Mouse (Mus musculus): ENCODE results near the gene Aox3.

Gene Aox3

DNA sequence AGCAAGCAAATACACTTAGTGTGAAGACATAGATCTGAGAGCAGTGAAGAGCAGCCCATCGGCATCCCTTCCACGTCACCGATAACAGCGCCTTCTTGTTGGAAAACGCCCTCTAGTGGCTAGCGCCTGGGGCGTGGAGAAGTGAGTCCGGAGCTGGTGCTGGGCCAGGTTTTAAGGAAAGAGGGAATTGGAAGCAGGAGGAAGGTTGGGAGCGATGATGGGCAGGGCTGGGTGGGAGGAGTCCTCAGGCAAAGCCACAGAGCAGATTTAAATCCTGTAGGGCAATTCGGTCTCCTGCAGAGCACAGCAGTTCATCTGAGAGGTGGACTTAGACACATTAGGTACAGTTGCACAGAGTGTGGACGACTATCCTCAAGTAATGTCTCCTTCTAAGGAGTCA is at the start of gene Aox3:
TSS of gene Aox3 (plus strand) at position 251 of the 400 bp plus-strand sequence.
- no peaks in the 10 kb centered on the region for H3K27me3 ChIP-seq (ENCODE audit: control insufficient read depth, insufficient read depth, low read length, poor library complexity, severe bottlenecking)
- DNase-seq (ENCODE audit: low read depth, low spot score), result peak; percentile 8
- no peaks in the 10 kb centered on the region for H3K36me3 ChIP-seq (ENCODE audit: control insufficient read depth, insufficient read depth, low read length, poor library complexity, severe bottlenecking)

DNA sequence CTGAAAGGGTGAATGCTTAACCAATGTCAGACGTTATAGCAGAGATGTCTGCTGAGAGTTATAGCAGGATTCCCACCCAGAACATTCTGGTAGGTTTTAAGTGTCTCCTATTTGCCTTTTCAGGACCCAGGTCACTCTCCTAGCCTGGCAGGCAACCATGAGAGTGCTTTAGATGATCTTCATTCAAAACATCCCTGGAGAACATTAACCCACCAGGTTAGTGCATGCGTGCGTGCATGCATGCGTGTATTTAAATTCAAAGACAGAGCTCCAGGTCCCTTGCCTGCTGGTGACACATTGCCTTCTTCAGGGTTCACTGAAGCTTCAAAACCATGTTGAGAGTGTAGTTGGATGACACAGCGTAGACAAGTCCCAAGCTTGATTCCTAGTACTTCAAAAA is 47.8 kb upstream of the Aox3 start:
- no peaks in the 10 kb centered on the region for H3K36me3 ChIP-seq (ENCODE audit: control insufficient read depth, insufficient read depth, low read length, poor library complexity, severe bottlenecking)
- DNase-seq (ENCODE audit: low read depth, low spot score), result no peak
- H3K27me3 ChIP-seq (ENCODE audit: control insufficient read depth, insufficient read depth, low read length, poor library complexity, severe bottlenecking), result no peaks in the 10 kb centered on the region

- no peaks in the 10 kb centered on the region for H3K27me3 ChIP-seq (ENCODE audit: control insufficient read depth, insufficient read depth, low read length, poor library complexity, severe bottlenecking)
- no peaks in the 10 kb centered on the region for H3K36me3 ChIP-seq (ENCODE audit: control insufficient read depth, insufficient read depth, low read length, poor library complexity, severe bottlenecking)
- DNase-seq (ENCODE audit: low read depth, low spot score), result no peak
Measured at GRCm38 (mm10) chr1:58065606-58066005, 47.3 kb upstream of the Aox3 start.

DNA sequence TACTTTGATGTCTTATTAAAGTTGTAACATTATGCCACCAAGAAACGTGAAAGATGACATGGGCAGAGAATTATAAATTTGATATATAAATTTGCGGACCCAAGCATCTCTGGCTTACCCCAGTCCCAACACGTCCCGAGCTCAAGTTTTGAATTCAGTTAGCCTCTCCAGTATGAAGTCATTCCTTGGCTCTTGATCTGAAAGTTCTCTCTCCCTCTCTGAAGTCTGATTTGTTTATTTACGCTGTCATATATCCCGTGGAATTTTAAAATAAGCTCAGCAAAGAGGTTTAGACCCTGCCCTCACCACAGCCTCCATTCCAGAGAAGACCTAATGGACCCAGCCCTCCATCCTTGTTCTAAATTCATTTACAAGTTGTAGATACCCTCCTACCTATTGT is 43.7 kb upstream of the Aox3 start:
- no peaks in the 10 kb centered on the region for H3K27me3 ChIP-seq (ENCODE audit: control insufficient read depth, insufficient read depth, low read length, poor library complexity, severe bottlenecking)

DNA sequence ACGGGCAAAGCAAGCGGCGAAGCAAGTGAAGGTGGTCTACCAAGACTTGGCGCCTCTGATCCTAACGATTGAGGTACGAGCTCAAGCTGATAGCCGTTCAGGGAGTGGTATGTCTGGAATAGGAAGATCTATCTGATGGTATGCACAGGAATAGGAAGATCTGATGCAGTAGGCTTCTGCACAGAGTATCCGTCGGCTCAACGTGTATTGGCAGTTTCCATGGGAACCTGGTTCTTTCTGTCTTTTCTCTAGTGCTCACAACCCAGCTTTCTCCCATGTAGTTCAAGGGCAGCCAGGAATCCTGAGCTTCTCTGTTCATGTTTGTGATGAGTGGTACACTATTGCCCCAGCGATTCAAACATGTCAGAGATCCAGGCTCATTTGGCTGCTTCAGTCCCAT is 42.8 kb upstream of the Aox3 start:
- Histone ChIP-seq H3K27me3 (ENCODE audit: control insufficient read depth, insufficient read depth, low read length, poor library complexity, severe bottlenecking) (no peaks in the 10 kb centered on the region), H3K36me3 (ENCODE audit: control insufficient read depth, insufficient read depth, low read length, poor library complexity, severe bottlenecking) (no peaks in the 10 kb centered on the region)
- no peak for DNase-seq (ENCODE audit: low read depth, low spot score)

More for the DNA sequence above, 43.7 kb upstream of the Aox3 start:
- no peak for DNase-seq (ENCODE audit: low read depth, low spot score)
- H3K36me3 ChIP-seq (ENCODE audit: control insufficient read depth, insufficient read depth, low read length, poor library complexity, severe bottlenecking), result no peaks in the 10 kb centered on the region

DNA sequence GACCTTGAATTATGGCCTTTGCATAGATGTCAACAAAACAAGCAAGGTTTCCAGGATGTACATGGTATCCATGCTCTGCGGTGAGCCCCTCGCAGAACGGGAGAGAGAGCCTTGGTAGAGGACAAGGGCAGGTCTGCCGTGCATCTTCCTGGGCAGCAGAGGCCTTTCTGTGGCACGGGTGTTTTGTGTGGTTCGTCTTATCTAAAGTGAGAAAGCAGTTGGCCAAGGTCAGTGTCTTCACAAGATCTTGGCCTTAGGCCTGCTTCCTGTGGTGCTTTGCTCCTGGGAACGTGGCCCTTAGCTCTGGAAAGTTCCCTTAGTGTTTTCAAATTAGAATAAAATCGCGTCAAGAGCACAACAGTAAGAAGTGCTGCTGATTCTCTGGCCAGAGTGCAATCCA is 41.9 kb upstream of the Aox3 start:
- no peak for DNase-seq (ENCODE audit: low read depth, low spot score)
- no peaks in the 10 kb centered on the region for H3K36me3 ChIP-seq (ENCODE audit: control insufficient read depth, insufficient read depth, low read length, poor library complexity, severe bottlenecking)
- H3K27me3 ChIP-seq (ENCODE audit: control insufficient read depth, insufficient read depth, low read length, poor library complexity, severe bottlenecking), result no peaks in the 10 kb centered on the region

GRCm38 (mm10) chr1:58071509-58071908 is 41.4 kb upstream of the Aox3 start:
- no peak for DNase-seq (ENCODE audit: low read depth, low spot score)
- Histone ChIP-seq H3K36me3 (ENCODE audit: control insufficient read depth, insufficient read depth, low read length, poor library complexity, severe bottlenecking) (no peaks in the 10 kb centered on the region), H3K27me3 (ENCODE audit: control insufficient read depth, insufficient read depth, low read length, poor library complexity, severe bottlenecking) (no peaks in the 10 kb centered on the region)

- Histone ChIP-seq H3K27me3 (ENCODE audit: control insufficient read depth, insufficient read depth, low read length, poor library complexity, severe bottlenecking) (no peaks in the 10 kb centered on the region), H3K36me3 (ENCODE audit: control insufficient read depth, insufficient read depth, low read length, poor library complexity, severe bottlenecking) (no peaks in the 10 kb centered on the region)
- DNase-seq (ENCODE audit: low read depth, low spot score), result no peak
Measured at GRCm38 (mm10) chr1:58072416-58072815, 40.5 kb upstream of the Aox3 start.

GRCm38 (mm10) chr1:58072991-58073730 is 39.8 kb upstream of the Aox3 start:
- H3K27me3 ChIP-seq (ENCODE audit: control insufficient read depth, insufficient read depth, low read length, poor library complexity, severe bottlenecking), result no peaks in the 10 kb centered on the region
- DNase-seq (ENCODE audit: low read depth, low spot score), result no peak
- no peaks in the 10 kb centered on the region for H3K36me3 ChIP-seq (ENCODE audit: control insufficient read depth, insufficient read depth, low read length, poor library complexity, severe bottlenecking)

GRCm38 (mm10) chr1:58074266-58074665 is 38.7 kb upstream of the Aox3 start:
- no peaks in the 10 kb centered on the region for H3K36me3 ChIP-seq (ENCODE audit: control insufficient read depth, insufficient read depth, low read length, poor library complexity, severe bottlenecking)

DNA sequence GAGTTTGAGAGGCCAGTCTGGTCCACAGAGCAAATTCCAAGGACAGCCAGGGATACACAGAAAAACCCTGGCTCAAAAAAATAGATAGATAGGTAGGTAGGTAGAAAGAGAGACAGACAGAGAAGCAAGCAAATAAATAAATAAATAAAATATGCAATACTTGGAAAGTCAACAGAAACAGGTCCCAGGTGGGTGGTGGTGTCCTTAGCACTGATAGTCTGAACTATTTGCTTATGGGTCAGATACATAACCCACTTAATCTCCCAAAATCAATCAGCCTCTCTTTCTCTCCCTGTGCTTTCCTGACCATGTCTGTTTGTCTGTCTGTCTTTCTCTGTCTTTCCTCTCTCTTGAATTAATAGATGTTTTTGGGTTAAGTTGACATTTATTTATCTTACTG is 35.0 kb upstream of the Aox3 start:
- Histone ChIP-seq H3K36me3 (ENCODE audit: control insufficient read depth, insufficient read depth, low read length, poor library complexity, severe bottlenecking) (no peaks in the 10 kb centered on the region), H3K27me3 (ENCODE audit: control insufficient read depth, insufficient read depth, low read length, poor library complexity, severe bottlenecking) (no peaks in the 10 kb centered on the region)
- DNase-seq (ENCODE audit: low read depth, low spot score), result no peak

More at GRCm38 (mm10) chr1:58074266-58074665, 38.7 kb upstream of the Aox3 start:
- DNase-seq (ENCODE audit: low read depth, low spot score), result no peak
- no peaks in the 10 kb centered on the region for H3K27me3 ChIP-seq (ENCODE audit: control insufficient read depth, insufficient read depth, low read length, poor library complexity, severe bottlenecking)

DNA sequence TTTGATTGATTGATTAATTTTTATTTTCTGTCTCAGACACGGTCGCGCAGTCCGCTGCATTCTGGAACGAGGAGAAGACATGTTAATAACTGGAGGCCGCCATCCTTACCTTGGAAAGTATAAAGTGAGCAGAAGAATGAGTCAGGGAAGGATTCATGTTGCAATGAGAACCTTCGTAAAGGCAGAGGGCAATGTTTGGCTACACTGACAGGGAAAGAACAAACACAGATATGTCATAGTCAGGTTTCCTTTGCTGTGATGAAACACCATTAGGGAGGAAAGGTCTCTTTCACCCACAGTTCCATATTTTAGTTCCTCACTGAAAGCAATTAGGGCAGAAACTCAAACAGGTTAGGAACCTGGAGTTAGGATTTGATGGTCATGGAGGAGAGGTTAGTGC is 34.5 kb upstream of the Aox3 start:
- no peak for DNase-seq (ENCODE audit: low read depth, low spot score)
- Histone ChIP-seq H3K27me3 (ENCODE audit: control insufficient read depth, insufficient read depth, low read length, poor library complexity, severe bottlenecking) (no peaks in the 10 kb centered on the region), H3K36me3 (ENCODE audit: control insufficient read depth, insufficient read depth, low read length, poor library complexity, severe bottlenecking) (no peaks in the 10 kb centered on the region)

DNA sequence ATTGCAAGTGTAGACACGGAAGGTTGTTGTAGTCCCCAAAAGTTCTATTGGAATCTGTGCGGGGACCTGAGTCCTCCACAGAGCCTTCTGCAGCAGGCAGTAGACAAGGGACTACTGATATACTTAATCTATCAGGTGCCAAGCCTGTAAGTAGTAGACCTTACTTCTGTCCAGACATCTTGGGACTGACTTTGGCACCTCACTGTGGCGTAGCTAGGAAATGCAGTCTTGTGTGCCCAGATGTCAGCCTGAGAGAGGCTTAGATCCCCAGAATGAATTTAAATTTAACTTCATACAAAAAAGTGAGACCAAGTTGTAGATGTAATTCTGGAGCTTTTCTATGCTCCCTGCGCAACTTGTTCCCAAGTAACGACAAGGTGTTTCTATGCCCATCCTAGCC is 33.2 kb upstream of the Aox3 start:
- Histone ChIP-seq H3K36me3 (ENCODE audit: control insufficient read depth, insufficient read depth, low read length, poor library complexity, severe bottlenecking) (no peaks in the 10 kb centered on the region), H3K27me3 (ENCODE audit: control insufficient read depth, insufficient read depth, low read length, poor library complexity, severe bottlenecking) (no peaks in the 10 kb centered on the region)
- no peak for DNase-seq (ENCODE audit: low read depth, low spot score)

- DNase-seq (ENCODE audit: low read depth, low spot score), result no peak
- Histone ChIP-seq H3K27me3 (ENCODE audit: control insufficient read depth, insufficient read depth, low read length, poor library complexity, severe bottlenecking) (no peaks in the 10 kb centered on the region), H3K36me3 (ENCODE audit: control insufficient read depth, insufficient read depth, low read length, poor library complexity, severe bottlenecking) (no peaks in the 10 kb centered on the region)
Measured at GRCm38 (mm10) chr1:58080446-58080845, 32.5 kb upstream of the Aox3 start.

DNA sequence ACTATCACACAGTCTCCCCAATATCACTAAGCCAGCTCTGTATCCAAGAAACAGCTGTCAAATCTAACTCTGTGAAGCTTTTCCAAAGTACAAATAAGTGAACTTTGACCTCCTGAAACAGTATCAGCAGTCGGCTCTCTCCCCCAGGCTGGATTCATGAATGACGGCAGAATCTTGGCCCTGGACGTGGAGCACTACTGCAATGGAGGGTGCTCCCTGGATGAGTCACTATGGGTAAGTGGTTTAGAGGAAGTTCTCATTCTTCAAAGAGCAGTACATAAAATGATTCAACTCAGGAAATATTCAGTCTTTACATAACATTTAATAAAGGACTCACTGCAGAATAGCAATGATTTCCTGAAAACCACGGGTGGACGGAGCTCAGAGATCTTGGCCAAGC is 31.6 kb upstream of the Aox3 start:
- Histone ChIP-seq H3K36me3 (ENCODE audit: control insufficient read depth, insufficient read depth, low read length, poor library complexity, severe bottlenecking) (no peaks in the 10 kb centered on the region), H3K27me3 (ENCODE audit: control insufficient read depth, insufficient read depth, low read length, poor library complexity, severe bottlenecking) (no peaks in the 10 kb centered on the region)
- no peak for DNase-seq (ENCODE audit: low read depth, low spot score)

GRCm38 (mm10) chr1:58089316-58089715 is 23.6 kb upstream of the Aox3 start:
- Histone ChIP-seq H3K27me3 (ENCODE audit: control insufficient read depth, insufficient read depth, low read length, poor library complexity, severe bottlenecking) (no peaks in the 10 kb centered on the region), H3K36me3 (ENCODE audit: control insufficient read depth, insufficient read depth, low read length, poor library complexity, severe bottlenecking) (no peaks in the 10 kb centered on the region)
- DNase-seq (ENCODE audit: low read depth, low spot score), result no peak
